Mouse (Mus musculus): ENCODE results near the gene Trappc6a. TPM values are rescaled to one million over a fixed set of nuclear protein-coding genes. Genes with fewer than 3 reads are reported as not detected.
A peak's percentile ranks its signal among the peaks of the same experiment; 100 is the strongest.

The Trappc6a gene
- polyA plus RNA-seq, 1 experiment from 2014 or later, result 103 TPM

DNA sequence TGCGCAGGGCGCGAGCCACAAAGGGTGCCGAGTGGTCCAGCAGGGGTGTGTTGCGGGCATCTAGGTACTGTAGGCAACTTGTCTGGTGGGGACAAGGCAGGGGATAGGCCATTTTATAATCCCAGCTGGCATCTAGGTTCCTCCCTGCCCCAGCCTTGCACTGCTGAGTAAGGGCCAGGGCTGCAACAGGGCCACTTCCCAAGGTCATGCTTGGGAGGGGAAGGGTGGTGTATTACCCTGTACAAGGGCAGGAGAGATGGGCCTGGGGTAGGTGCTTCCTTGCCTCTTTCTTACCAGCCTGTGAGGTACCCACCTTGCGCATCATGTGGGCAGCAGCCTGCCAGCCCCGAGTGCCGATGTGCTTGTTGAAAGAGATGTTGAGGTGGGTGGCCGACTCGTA is 26.5 kb downstream of the Trappc6a start:
- WGBS, result 91% methylated on average over 10 of the region's 10 CpGs
- Histone ChIP-seq H3K4me3 (replicated peaks) (no peak overlapping the region), H3K4me1 (no peaks in the 10 kb centered on the region), H3K27me3 (replicated peaks) (no peaks in the 10 kb centered on the region), H3K4me2 (no peak overlapping the region), H3K36me3 (peaks cover 43% of the 10 kb centered on the region), H3K9me3 (no peaks in the 10 kb centered on the region), H3K27ac (no peak overlapping the region), H3K9ac (no peak overlapping the region)
- ATAC-seq (ENCODE audit: insufficient read depth, low FRiP score, low read depth), result peak; percentile 12; the same call in 1 of the 2 replicates

GRCm38 (mm10) chr7:19540771-19541566 is 32.8 kb downstream of the Trappc6a start:
- no peak overlapping the region for H3K27ac ChIP-seq
- no peak overlapping the region for H3K9ac ChIP-seq
- no peaks in the 10 kb centered on the region for H3K36me3 ChIP-seq
- WGBS, result 74% methylated on average over 2 of the region's 2 CpGs
- no peak overlapping the region for H3K4me3 ChIP-seq (replicated peaks)
- H3K27me3 ChIP-seq (replicated peaks), result no peaks in the 10 kb centered on the region
- no peak for ATAC-seq (ENCODE audit: insufficient read depth, low FRiP score, low read depth)
- no peaks in the 10 kb centered on the region for H3K9me3 ChIP-seq
- H3K4me1 ChIP-seq, result peaks cover 31% of the 10 kb centered on the region
- H3K4me2 ChIP-seq, result no peak overlapping the region

- peaks cover 37% of the 10 kb centered on the region for H3K4me1 ChIP-seq
- no peak overlapping the region for H3K9ac ChIP-seq
- no peak overlapping the region for H3K27ac ChIP-seq
- no peak for ATAC-seq (ENCODE audit: insufficient read depth, low FRiP score, low read depth)
- no peaks in the 10 kb centered on the region for H3K9me3 ChIP-seq
- 73% methylated on average over 7 of the region's 7 CpGs for WGBS
- H3K4me2 ChIP-seq, result no peak overlapping the region
- no peaks in the 10 kb centered on the region for H3K36me3 ChIP-seq
- H3K4me3 ChIP-seq (replicated peaks), result no peak overlapping the region
- no peaks in the 10 kb centered on the region for H3K27me3 ChIP-seq (replicated peaks)
These were observed 33.5 kb downstream of the Trappc6a start for GRCm38 (mm10) chr7:19541681-19542154.

DNA sequence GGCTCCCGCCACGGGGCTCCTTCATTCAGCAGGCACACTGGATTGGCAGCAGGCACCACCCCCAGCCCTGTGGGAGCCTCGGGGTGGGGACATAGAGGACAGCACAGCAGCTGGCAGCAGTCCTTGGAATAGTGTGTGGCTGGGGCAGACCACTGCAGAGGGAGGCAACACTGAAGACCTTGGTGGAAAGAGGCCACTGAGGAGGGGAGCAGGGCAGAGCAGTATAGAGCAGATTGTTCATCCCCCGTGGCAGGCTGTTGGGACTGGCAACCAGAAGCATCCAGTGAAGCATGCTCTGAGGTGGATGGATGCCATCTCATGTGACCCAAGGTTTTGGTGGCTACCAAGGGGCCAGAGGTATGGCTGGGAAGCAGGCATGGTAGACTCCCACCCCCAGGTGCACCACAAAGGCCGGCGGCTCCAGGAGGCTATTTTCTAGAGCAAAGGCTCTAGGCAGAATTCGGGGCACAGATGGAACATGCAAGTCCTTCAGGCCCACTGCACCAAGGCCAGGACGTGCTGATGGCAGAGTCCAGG is 34.0 kb downstream of the Trappc6a start:
- Histone ChIP-seq H3K36me3 (no peaks in the 10 kb centered on the region), H3K4me2 (no peak overlapping the region), H3K4me3 (replicated peaks) (no peak overlapping the region), H3K27ac (no peak overlapping the region), H3K9me3 (no peaks in the 10 kb centered on the region), H3K9ac (no peak overlapping the region), H3K4me1 (peaks cover 42% of the 10 kb centered on the region), H3K27me3 (replicated peaks) (no peaks in the 10 kb centered on the region)
- no peak for ATAC-seq (ENCODE audit: insufficient read depth, low FRiP score, low read depth)
- 58% methylated on average over 8 of the region's 8 CpGs for WGBS

- Histone ChIP-seq H3K36me3 (no peaks in the 10 kb centered on the region), H3K27me3 (replicated peaks) (no peaks in the 10 kb centered on the region), H3K4me2 (no peak overlapping the region), H3K4me1 (peaks cover 51% of the 10 kb centered on the region), H3K27ac (0 out of 2 replicates have a peak overlapping the region, but pooled peaks have one; percentile 40), H3K4me3 (replicated peaks) (no peak overlapping the region), H3K9me3 (no peaks in the 10 kb centered on the region), H3K9ac (no peak overlapping the region)
- 36% methylated on average over 6 of the region's 6 CpGs for WGBS
- no peak for ATAC-seq (ENCODE audit: insufficient read depth, low FRiP score, low read depth)
These were observed 35.4 kb downstream of the Trappc6a start for GRCm38 (mm10) chr7:19543584-19543983.

DNA sequence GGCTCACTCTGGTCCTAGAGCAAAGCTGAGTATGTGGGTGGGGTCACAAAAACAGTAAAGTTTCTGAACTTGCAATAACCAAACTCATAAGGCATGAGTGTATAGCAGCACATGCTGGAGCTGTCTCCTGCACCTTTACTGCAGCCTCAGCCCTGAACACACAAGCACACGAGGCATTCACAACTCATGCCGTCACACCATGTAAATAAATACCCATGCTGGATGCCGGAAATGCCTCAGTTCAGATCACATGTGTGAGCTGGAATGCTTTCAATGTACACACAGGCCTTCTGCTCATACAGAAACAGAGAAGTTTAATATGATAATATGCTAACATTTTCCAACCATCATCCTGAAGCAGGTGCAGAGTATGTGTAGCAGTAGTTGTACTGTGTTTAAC is 37.8 kb downstream of the Trappc6a start:
- H3K27ac ChIP-seq, result peak overlapping the region; percentile 73; the same call in 1 of the 2 replicates
- H3K27me3 ChIP-seq (replicated peaks), result no peaks in the 10 kb centered on the region
- WGBS, result 28% methylated on average over 3 of the region's 3 CpGs
- H3K4me2 ChIP-seq, result no peak overlapping the region
- H3K4me1 ChIP-seq, result peaks cover 54% of the 10 kb centered on the region
- peaks cover 4% of the 10 kb centered on the region; the same call in 1 of the 2 replicates for H3K36me3 ChIP-seq
- H3K9ac ChIP-seq, result no peak overlapping the region
- ATAC-seq (ENCODE audit: insufficient read depth, low FRiP score, low read depth), result no peak
- no peak overlapping the region for H3K4me3 ChIP-seq (replicated peaks)
- H3K9me3 ChIP-seq, result no peaks in the 10 kb centered on the region

DNA sequence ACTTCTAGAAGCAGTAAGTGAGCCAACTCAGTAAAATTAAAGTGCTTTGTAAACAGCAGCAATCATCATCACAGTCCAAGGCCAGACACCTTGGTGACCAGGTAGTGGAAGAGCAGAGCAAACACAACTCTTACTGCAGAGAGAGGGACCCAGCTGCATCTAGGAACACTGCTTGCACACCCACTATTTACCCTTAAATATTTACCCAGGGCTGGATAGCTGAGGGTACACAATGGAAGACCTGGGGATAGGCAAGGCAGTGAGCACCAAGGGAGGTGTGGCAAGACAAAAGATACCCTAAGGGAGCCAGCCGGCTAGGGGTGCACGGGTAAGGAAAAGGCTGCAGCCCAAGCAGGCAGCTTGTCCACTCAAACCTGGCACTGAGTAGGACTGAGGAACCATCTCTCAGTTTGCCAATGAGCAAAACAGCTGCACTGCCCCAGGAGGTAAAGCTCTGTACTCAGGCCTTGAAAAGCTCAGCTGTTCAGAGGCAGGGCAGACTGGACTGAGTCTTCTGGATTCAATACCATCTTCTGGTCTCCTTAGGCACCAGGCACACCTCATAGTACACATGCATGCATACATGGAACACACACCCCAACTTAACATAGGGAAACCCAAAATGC is 39.3 kb downstream of the Trappc6a start:
- H3K4me3 ChIP-seq (replicated peaks), result no peak overlapping the region
- peak overlapping the region; percentile 73 for H3K27ac ChIP-seq
- H3K9ac ChIP-seq, result no peak overlapping the region
- no peaks in the 10 kb centered on the region for H3K9me3 ChIP-seq
- H3K4me2 ChIP-seq, result peak overlapping the region; percentile 0; the same call in 1 of the 2 replicates
- H3K36me3 ChIP-seq, result peaks cover 4% of the 10 kb centered on the region; the same call in 1 of the 2 replicates
- peaks cover 52% of the 10 kb centered on the region for H3K4me1 ChIP-seq
- H3K27me3 ChIP-seq (replicated peaks), result no peaks in the 10 kb centered on the region
- 54% methylated on average over 2 of the region's 2 CpGs for WGBS
- peak; percentile 81 for ATAC-seq (ENCODE audit: insufficient read depth, low FRiP score, low read depth)

- H3K4me3 ChIP-seq (replicated peaks), result no peak overlapping the region
- no peaks in the 10 kb centered on the region for H3K27me3 ChIP-seq (replicated peaks)
- no peak overlapping the region for H3K4me2 ChIP-seq
- no peak overlapping the region for H3K27ac ChIP-seq
- H3K9me3 ChIP-seq, result no peaks in the 10 kb centered on the region
- ATAC-seq (ENCODE audit: insufficient read depth, low FRiP score, low read depth), result no peak
- WGBS, result 70% methylated on average over 10 of the region's 10 CpGs
- H3K4me1 ChIP-seq, result peaks cover 47% of the 10 kb centered on the region
- H3K36me3 ChIP-seq, result peaks cover 17% of the 10 kb centered on the region; the same call in 1 of the 2 replicates
- no peak overlapping the region for H3K9ac ChIP-seq
These were observed 41.2 kb downstream of the Trappc6a start for GRCm38 (mm10) chr7:19549394-19549793.

DNA sequence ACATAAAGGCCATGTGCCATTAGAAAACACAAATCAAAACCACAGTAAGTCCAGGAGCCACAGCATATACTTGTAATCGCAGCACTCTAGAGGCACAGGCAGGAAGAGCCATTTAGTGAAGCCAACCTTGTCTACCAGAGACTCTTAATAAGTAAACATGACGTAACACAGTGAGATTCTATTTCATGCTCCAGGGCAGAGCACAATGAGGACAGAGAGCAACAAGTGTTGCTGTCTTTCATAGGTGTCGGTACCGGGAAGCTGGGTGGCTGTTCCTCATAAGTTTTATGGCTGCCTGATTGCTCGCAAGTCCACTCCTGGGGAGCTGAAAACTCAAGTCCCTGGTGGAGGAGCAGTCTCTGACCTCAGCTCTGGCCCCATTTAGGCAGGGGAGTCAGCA is 43.4 kb downstream of the Trappc6a start:
- Histone ChIP-seq H3K36me3 (peaks cover 24% of the 10 kb centered on the region), H3K4me1 (peaks cover 30% of the 10 kb centered on the region; the same call in 1 of the 2 replicates), H3K27me3 (replicated peaks) (no peaks in the 10 kb centered on the region), H3K27ac (0 out of 2 replicates have a peak overlapping the region, but pooled peaks have one; percentile 5), H3K4me2 (no peak overlapping the region), H3K9ac (no peak overlapping the region), H3K9me3 (no peaks in the 10 kb centered on the region), H3K4me3 (replicated peaks) (no peak overlapping the region)
- no peak for ATAC-seq (ENCODE audit: insufficient read depth, low FRiP score, low read depth)
- WGBS, result 78% methylated on average over 5 of the region's 5 CpGs

GRCm38 (mm10) chr7:19552443-19552842 is 44.2 kb downstream of the Trappc6a start:
- no peak overlapping the region for H3K9ac ChIP-seq
- H3K4me3 ChIP-seq (replicated peaks), result no peak overlapping the region
- H3K4me2 ChIP-seq, result no peak overlapping the region
- peaks cover 24% of the 10 kb centered on the region for H3K36me3 ChIP-seq
- H3K9me3 ChIP-seq, result no peaks in the 10 kb centered on the region
- 39% methylated on average over 2 of the region's 2 CpGs for WGBS
- peak; percentile 82; the same call in 1 of the 2 replicates for ATAC-seq (ENCODE audit: insufficient read depth, low FRiP score, low read depth)
- no peak overlapping the region for H3K27ac ChIP-seq
- no peaks in the 10 kb centered on the region for H3K27me3 ChIP-seq (replicated peaks)
- H3K4me1 ChIP-seq, result peaks cover 26% of the 10 kb centered on the region

GRCm38 (mm10) chr7:19554168-19554567 is 46.0 kb downstream of the Trappc6a start:
- Histone ChIP-seq H3K4me3 (replicated peaks) (no peak overlapping the region), H3K4me2 (no peak overlapping the region), H3K4me1 (peaks cover 31% of the 10 kb centered on the region), H3K27me3 (replicated peaks) (no peaks in the 10 kb centered on the region), H3K27ac (no peak overlapping the region), H3K9me3 (no peaks in the 10 kb centered on the region), H3K9ac (no peak overlapping the region), H3K36me3 (peaks cover 23% of the 10 kb centered on the region)
- WGBS, result 92% methylated on average over 1 of the region's 1 CpGs
- no peak for ATAC-seq (ENCODE audit: insufficient read depth, low FRiP score, low read depth)

- Histone ChIP-seq H3K4me3 (replicated peaks) (no peak overlapping the region), H3K36me3 (peaks cover 20% of the 10 kb centered on the region), H3K4me2 (no peak overlapping the region), H3K27me3 (replicated peaks) (no peaks in the 10 kb centered on the region), H3K9me3 (no peaks in the 10 kb centered on the region), H3K27ac (no peak overlapping the region), H3K4me1 (peaks cover 38% of the 10 kb centered on the region), H3K9ac (no peak overlapping the region)
- no peak for ATAC-seq (ENCODE audit: insufficient read depth, low FRiP score, low read depth)
- 88% methylated on average over 2 of the region's 2 CpGs for WGBS
These were observed 48.9 kb downstream of the Trappc6a start for GRCm38 (mm10) chr7:19557086-19557485.
